Mouse (Mus musculus): ENCODE measurements around the gene Gm10696. TPM values are rescaled to one million over a fixed set of nuclear protein-coding genes. Genes with fewer than 3 reads are reported as not detected.
"Not testable (repeated sequence)": the region's sequence is repeated elsewhere in the genome, so short reads cannot be mapped to it uniquely, and the experiment has no call there.

The Gm10696 gene
- total RNA-seq (2021), result not detected
- long read RNA-seq, experiment 1, result 0 reads
- long read RNA-seq, experiment 2, result 0 reads

DNA sequence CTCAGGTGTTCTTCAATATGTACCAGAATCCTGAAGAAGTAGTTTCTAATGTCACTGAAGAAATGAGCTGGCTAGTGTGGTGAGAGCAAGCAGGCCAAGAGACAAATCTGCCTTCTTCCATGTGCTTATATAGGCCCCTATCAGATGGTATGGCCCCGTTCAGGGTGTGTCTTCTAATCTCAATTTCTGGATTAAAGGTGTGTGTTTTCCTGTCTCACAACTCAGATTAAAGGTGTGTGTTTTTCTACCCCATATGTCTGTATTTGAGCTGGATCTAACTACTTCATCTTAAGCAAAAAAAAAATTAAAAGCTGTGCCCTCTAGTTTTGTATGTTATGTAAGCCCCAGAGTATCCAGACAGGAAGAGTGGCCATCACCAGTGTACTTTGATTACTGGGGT lies at the start of gene Gm10696:
TSS of gene Gm10696 (minus strand) at position 101 of the 400 bp plus-strand sequence.
- intact Hi-C loops (cut with DNase I); DNase-seq (ENCODE audit: low spot score in 2 of 2): not testable (repeated sequence)

DNA sequence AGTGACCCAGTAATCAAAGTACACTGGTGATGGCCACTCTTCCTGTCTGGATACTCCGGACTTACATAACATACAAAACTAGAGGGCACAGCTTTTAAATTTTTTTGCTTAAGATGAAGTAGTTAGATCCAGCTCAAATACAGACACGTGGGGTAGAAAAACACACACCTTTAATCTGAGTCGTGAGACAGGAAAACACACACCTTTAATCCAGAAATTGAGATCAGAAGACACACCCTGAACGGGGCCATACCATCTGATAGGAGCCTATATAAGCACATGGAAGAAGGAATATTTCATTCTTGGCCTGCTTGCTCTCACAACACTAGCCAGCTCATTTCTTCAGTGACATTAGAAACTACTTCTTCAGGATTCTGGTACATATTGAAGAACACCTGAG lies 18.4 kb upstream of the Gm10696 start, which contains the start of gene Gm5286:
TSS of gene Gm5286 (plus strand) at position 301 of the 400 bp plus-strand sequence.
- DNase-seq (ENCODE audit: low spot score in 2 of 2); intact Hi-C loops (cut with DNase I): not testable (repeated sequence)

- DNase-seq (ENCODE audit: low spot score in 2 of 2); intact Hi-C loops (cut with DNase I): not testable (repeated sequence)
Measured at GRCm38 (mm10) chr3:94167351-94167750, 10.6 kb downstream of the Gm10696 start.

Other genes starting within 250 kb of the Gm10696 start
- not detected for gene Gm9117, start 234.7 kb downstream of the Gm10696 start, total RNA-seq (2021)
- gene Tdpoz5, start 216.9 kb downstream of the Gm10696 start, total RNA-seq (2021), result not detected
- gene Gm9125, start 123.3 kb downstream of the Gm10696 start, total RNA-seq (2021), result not detected
- gene Gm10697, start 105.5 kb downstream of the Gm10696 start, total RNA-seq (2021), result not detected
- not detected for gene Gm5286, start 18.5 kb upstream of the Gm10696 start, total RNA-seq (2021)
- not detected for gene Gm4778, start 85.8 kb upstream of the Gm10696 start, total RNA-seq (2021)
- 10 to 100 TPM; 20.1 to 23.3 TPM for gene Them4, start 131.9 kb upstream of the Gm10696 start, total RNA-seq (2021)
- not detected for gene Them5, start 163.9 kb upstream of the Gm10696 start, total RNA-seq (2021)
- under 1 TPM in 1 of 2 experiments, not detected in 1; 0.59 TPM for gene C2cd4d, start 184.2 kb upstream of the Gm10696 start, total RNA-seq (2021)
- gene Rorc, start 194.6 kb upstream of the Gm10696 start, total RNA-seq (2021), result under 1 TPM; 0.25 to 0.51 TPM
- gene Lingo4, start 220.3 kb upstream of the Gm10696 start, total RNA-seq (2021), result 1 to 10 TPM in 1 of 2 experiments, under 1 TPM in 1; 0.70 to 1.1 TPM
- gene Tdrkh, start 235.1 kb upstream of the Gm10696 start, total RNA-seq (2021), result 10 to 100 TPM; 35.2 to 36.0 TPM